Mouse (Mus musculus) hindbrain, embryonic 13.5 days (tissue): Measurements from ENCODE around the gene Hus1b. TPM values are rescaled to one million over a fixed set of nuclear protein-coding genes. Genes with fewer than 3 reads are reported as not detected.

Experiments used
- ATAC-seq: fragments of 200-750 bp; cut with Nextera tagmentation; 2 replicates; pipeline ENCODE4 v1.8.0; 2017; ENCODE audit warnings: moderate TSS enrichment; ENCODE audit not compliant: low FRiP score
- H3K27ac ChIP-seq: fragments of 300-500 bp; sonication (generic); 2 replicates; pipeline ENCODE4 v1.5.1; 2015; ENCODE audit warnings: inconsistent platforms, mild to moderate bottlenecking, moderate library complexity
- H3K27me3 ChIP-seq: fragments of 300-500 bp; sonication (generic); 2 replicates; pipeline ENCODE4 v1.6.1; 2015; ENCODE audit warnings: mild to moderate bottlenecking, inconsistent platforms
- H3K36me3 ChIP-seq: fragments of 300-500 bp; sonication (generic); 2 replicates; pipeline ENCODE4 v1.6.1; 2015; ENCODE audit warnings: mild to moderate bottlenecking, inconsistent platforms
- H3K4me1 ChIP-seq: fragments of 300-500 bp; sonication (generic); replicated peaks from 2 replicates; pipeline ENCODE4 v1.6.1; 2015; ENCODE audit warnings: inconsistent platforms
- H3K4me2 ChIP-seq: fragments of 300-500 bp; sonication (generic); 2 replicates; pipeline ENCODE4 v1.6.1; 2015; ENCODE audit warnings: inconsistent platforms, mild to moderate bottlenecking, moderate library complexity
- H3K4me3 ChIP-seq: fragments of 300-500 bp; sonication (generic); 2 replicates; pipeline ENCODE4 v1.5.1; 2015; ENCODE audit warnings: mild to moderate bottlenecking, inconsistent platforms
- H3K9ac ChIP-seq: fragments of 300-500 bp; sonication (generic); 2 replicates; pipeline ENCODE4 v1.6.1; 2015; ENCODE audit warnings: mild to moderate bottlenecking, inconsistent platforms
- H3K9me3 ChIP-seq: fragments of 300-500 bp; sonication (generic); 2 replicates; pipeline ENCODE4 v1.6.1; 2016; ENCODE audit warnings: inconsistent platforms
- WGBS: fragments of 180-500 bp; shearing (Covaris S2); methylation state at CpG from one replicate; pipeline ENCODE4 v1.1.7; 2015; 5-methylcytosine and 5-hydroxymethylcytosine counted together
- polyA plus RNA-seq: library from polyadenylated mRNA; unstranded; fragments of >200 nt; fragmentation: Nextera tagmentation; extraction: Ambion mirVana; gene quantifications from 2 replicates; pipeline ENCODE4 v1.2.1, GENCODE M21; 2015

Hus1b gene
- polyA plus RNA-seq, 1 experiment from 2014 or later = not detected

- H3K36me3 ChIP-seq = no peaks in the 10 kb centered on the region
- H3K9ac ChIP-seq = peak overlapping the region; percentile 89
- no peaks in the 10 kb centered on the region for H3K27me3 ChIP-seq
- H3K27ac ChIP-seq = no peak overlapping the region
- WGBS = 25% methylated on average over 5 of the region's 5 CpGs
- H3K4me3 ChIP-seq = peak overlapping the region; percentile 90
- no peaks in the 10 kb centered on the region for H3K9me3 ChIP-seq
- peak; percentile 78 for ATAC-seq
- H3K4me1 ChIP-seq = peaks cover 22% of the 10 kb centered on the region
- peak overlapping the region; percentile 63 for H3K4me2 ChIP-seq
Measured at GRCm38 (mm10) chr13:30974247-30974630, 26.7 kb upstream of the Hus1b start.

- no peaks in the 10 kb centered on the region for H3K27me3 ChIP-seq
- H3K36me3 ChIP-seq = no peaks in the 10 kb centered on the region
- peaks cover 22% of the 10 kb centered on the region for H3K4me1 ChIP-seq
- no peaks in the 10 kb centered on the region for H3K9me3 ChIP-seq
- H3K4me2 ChIP-seq = peak within 1 kb of the TSS; percentile 63
- H3K4me3 ChIP-seq = peak within 1 kb of the TSS; percentile 90
- under 1% methylated on average over 54 of the region's 54 CpGs for WGBS
- peak within 1 kb of the TSS; percentile 89 for H3K9ac ChIP-seq
- H3K27ac ChIP-seq = peak within 1 kb of the TSS; percentile 89
- peak; percentile 99 for ATAC-seq
Measured at GRCm38 (mm10) chr13:30973501-30974246, 26.1 kb upstream of the Hus1b start, which contains the start of the genes Exoc2 and Gm5447. TSS of gene Exoc2 (minus strand) at chr13:30974093. TSS of gene Gm5447 (plus strand) at chr13:30974204.

- Histone ChIP-seq H3K4me3 (no peak overlapping the region), H3K36me3 (no peaks in the 10 kb centered on the region), H3K9ac (no peak overlapping the region), H3K9me3 (no peaks in the 10 kb centered on the region), H3K4me1 (peaks cover 25% of the 10 kb centered on the region), H3K4me2 (no peak overlapping the region), H3K27me3 (no peaks in the 10 kb centered on the region), H3K27ac (no peak overlapping the region)
- 97% methylated on average over 2 of the region's 2 CpGs for WGBS
- no peak for ATAC-seq
Measured at GRCm38 (mm10) chr13:30972102-30972501, 24.5 kb upstream of the Hus1b start.

- no peak overlapping the region for H3K4me3 ChIP-seq
- no peak for ATAC-seq
- H3K27ac ChIP-seq = no peak overlapping the region
- no peak overlapping the region for H3K4me2 ChIP-seq
- H3K4me1 ChIP-seq = peaks cover 32% of the 10 kb centered on the region
- H3K9ac ChIP-seq = no peak overlapping the region
- H3K9me3 ChIP-seq = no peaks in the 10 kb centered on the region
- 94% methylated on average over 3 of the region's 3 CpGs for WGBS
- no peaks in the 10 kb centered on the region for H3K36me3 ChIP-seq
- H3K27me3 ChIP-seq = no peaks in the 10 kb centered on the region
Measured at GRCm38 (mm10) chr13:30971047-30971446, 23.5 kb upstream of the Hus1b start.

- Histone ChIP-seq H3K4me1 (peaks cover 28% of the 10 kb centered on the region), H3K27ac (no peak overlapping the region), H3K4me3 (no peak overlapping the region), H3K4me2 (no peak overlapping the region), H3K27me3 (no peaks in the 10 kb centered on the region), H3K9ac (no peak overlapping the region), H3K9me3 (no peaks in the 10 kb centered on the region), H3K36me3 (no peaks in the 10 kb centered on the region)
- 77% methylated on average over 4 of the region's 4 CpGs for WGBS
- ATAC-seq = no peak
Measured at GRCm38 (mm10) chr13:30968311-30968710, 20.8 kb upstream of the Hus1b start.

- H3K4me2 ChIP-seq = peak overlapping the region; percentile 42
- H3K9ac ChIP-seq = peak overlapping the region; percentile 55; the same call in 1 of the 2 replicates
- H3K4me1 ChIP-seq = peaks cover 18% of the 10 kb centered on the region
- ATAC-seq = peak; percentile 71
- 7% methylated on average over 10 of the region's 10 CpGs for WGBS
- H3K36me3 ChIP-seq = no peaks in the 10 kb centered on the region
- no peaks in the 10 kb centered on the region for H3K9me3 ChIP-seq
- peak overlapping the region; percentile 16; the same call in 1 of the 2 replicates for H3K4me3 ChIP-seq
- no peaks in the 10 kb centered on the region for H3K27me3 ChIP-seq
- peak overlapping the region; percentile 18 for H3K27ac ChIP-seq
Measured at GRCm38 (mm10) chr13:30966507-30966911, 18.9 kb upstream of the Hus1b start.

- Histone ChIP-seq H3K4me2 (no peak overlapping the region), H3K36me3 (no peaks in the 10 kb centered on the region), H3K9me3 (no peaks in the 10 kb centered on the region), H3K9ac (no peak overlapping the region), H3K27ac (no peak overlapping the region), H3K4me1 (peaks cover 14% of the 10 kb centered on the region), H3K4me3 (no peak overlapping the region), H3K27me3 (no peaks in the 10 kb centered on the region)
- WGBS = 62% methylated on average over 2 of the region's 2 CpGs
- no peak for ATAC-seq
Measured at GRCm38 (mm10) chr13:30961932-30962331, 14.4 kb upstream of the Hus1b start.

- 93% methylated on average over 2 of the region's 2 CpGs for WGBS
- Histone ChIP-seq H3K9me3 (no peaks in the 10 kb centered on the region), H3K27ac (no peak overlapping the region), H3K9ac (no peak overlapping the region), H3K4me3 (no peak overlapping the region), H3K4me1 (peaks cover 8% of the 10 kb centered on the region), H3K4me2 (no peak overlapping the region), H3K27me3 (no peaks in the 10 kb centered on the region), H3K36me3 (no peaks in the 10 kb centered on the region)
- no peak for ATAC-seq
Measured at GRCm38 (mm10) chr13:30960714-30961113, 13.2 kb upstream of the Hus1b start.

GRCm38 (mm10) chr13:30953580-30953979 lies 6.0 kb upstream of the Hus1b start:
- Histone ChIP-seq H3K27me3 (no peaks in the 10 kb centered on the region), H3K27ac (no peak overlapping the region), H3K9ac (no peak overlapping the region), H3K4me1 (no peaks in the 10 kb centered on the region), H3K9me3 (no peaks in the 10 kb centered on the region), H3K4me3 (no peak overlapping the region), H3K36me3 (peaks cover 6% of the 10 kb centered on the region; the same call in 1 of the 2 replicates), H3K4me2 (no peak overlapping the region)
- WGBS = 76% methylated on average over 1 of the region's 1 CpGs
- ATAC-seq = no peak

GRCm38 (mm10) chr13:30952044-30952443 lies 4.5 kb upstream of the Hus1b start:
- Histone ChIP-seq H3K4me2 (no peak overlapping the region), H3K9me3 (no peaks in the 10 kb centered on the region), H3K4me1 (no peaks in the 10 kb centered on the region), H3K36me3 (peaks cover 11% of the 10 kb centered on the region), H3K27ac (no peak overlapping the region), H3K4me3 (no peak overlapping the region), H3K9ac (no peak overlapping the region), H3K27me3 (no peaks in the 10 kb centered on the region)
- ATAC-seq = no peak
- WGBS = 91% methylated on average over 2 of the region's 2 CpGs

- H3K4me2 ChIP-seq = no peak overlapping the region
- no peaks in the 10 kb centered on the region for H3K27me3 ChIP-seq
- H3K4me1 ChIP-seq = no peaks in the 10 kb centered on the region
- H3K27ac ChIP-seq = no peak overlapping the region
- H3K36me3 ChIP-seq = peaks cover 7% of the 10 kb centered on the region
- no peak overlapping the region for H3K9ac ChIP-seq
- no peaks in the 10 kb centered on the region for H3K9me3 ChIP-seq
- WGBS = 93% methylated on average over 9 of the region's 9 CpGs
- no peak for ATAC-seq
- no peak overlapping the region for H3K4me3 ChIP-seq
Measured at GRCm38 (mm10) chr13:30949181-30949580, 1.6 kb upstream of the Hus1b start.

- Histone ChIP-seq H3K36me3 (peaks cover 7% of the 10 kb centered on the region), H3K27me3 (no peaks in the 10 kb centered on the region), H3K27ac (no peak overlapping the region), H3K4me1 (no peaks in the 10 kb centered on the region), H3K4me2 (no peak overlapping the region), H3K9me3 (no peaks in the 10 kb centered on the region), H3K4me3 (no peak overlapping the region), H3K9ac (no peak overlapping the region)
- no peak for ATAC-seq
- WGBS = 94% methylated on average over 15 of the region's 15 CpGs
Measured at GRCm38 (mm10) chr13:30947129-30947528, 430 bp downstream of the Hus1b start.

GRCm38 (mm10) chr13:30945788-30946187 lies 1.8 kb downstream of the Hus1b start:
- no peak overlapping the region for H3K27ac ChIP-seq
- H3K9me3 ChIP-seq = no peaks in the 10 kb centered on the region
- H3K4me1 ChIP-seq = no peaks in the 10 kb centered on the region
- no peak for ATAC-seq
- peaks cover 7% of the 10 kb centered on the region for H3K36me3 ChIP-seq
- H3K27me3 ChIP-seq = no peaks in the 10 kb centered on the region
- H3K4me2 ChIP-seq = no peak overlapping the region
- H3K9ac ChIP-seq = no peak overlapping the region
- H3K4me3 ChIP-seq = no peak overlapping the region
